Mouse (Mus musculus) intestine, embryonic 14.5 days (tissue): ENCODE measurements around the gene Tmem273. TPM values are rescaled to one million over a fixed set of nuclear protein-coding genes. Genes with fewer than 3 reads are reported as not detected.

Experiments
- ATAC-seq: fragments of 200-750 bp; cut with Nextera tagmentation; replicated peaks from 2 replicates; pipeline ENCODE4 v1.8.0; 2017; ENCODE audit warnings: low read depth, moderate number of reproducible peaks, moderate TSS enrichment, moderate library complexity; ENCODE audit not compliant: low FRiP score, low TSS enrichment
- DNase-seq: peaks from one replicate; pipeline ENCODE4 v3.0.0-alpha.2; 2018; ENCODE audit warnings: low spot score
- H3K27ac ChIP-seq: fragments of 300-500 bp; sonication (generic); 2 replicates; pipeline ENCODE4 v1.5.1; 2014; ENCODE audit warnings: low read depth, mild to moderate bottlenecking, control low read depth
- H3K27me3 ChIP-seq: fragments of 300-500 bp; sonication (generic); replicated peaks from 2 replicates; pipeline ENCODE4 v1.6.1; 2014; ENCODE audit warnings: low read length, control low read depth; ENCODE audit not compliant: control insufficient read depth, insufficient read depth
- H3K36me3 ChIP-seq: fragments of 300-500 bp; sonication (generic); 2 replicates; pipeline ENCODE4 v1.6.1; 2014; ENCODE audit warnings: low read length, control low read depth; ENCODE audit not compliant: control insufficient read depth, insufficient read depth
- H3K4me1 ChIP-seq: fragments of 300-500 bp; sonication (generic); replicated peaks from 2 replicates; pipeline ENCODE4 v1.6.1; 2014; ENCODE audit warnings: low read length, control low read depth, mixed read lengths; ENCODE audit not compliant: control insufficient read depth, insufficient read depth
- H3K4me2 ChIP-seq: fragments of 300-500 bp; sonication (generic); 2 replicates; pipeline ENCODE4 v1.6.1; 2014; ENCODE audit warnings: low read length
- H3K4me3 ChIP-seq: fragments of 300-500 bp; sonication (generic); 2 replicates; pipeline ENCODE4 v1.5.1; 2014; ENCODE audit warnings: low read depth, low read length, control low read depth, mixed read lengths
- H3K9ac ChIP-seq: fragments of 300-500 bp; sonication (generic); 2 replicates; pipeline ENCODE4 v1.6.1; 2014; ENCODE audit warnings: mild to moderate bottlenecking, low read length
- H3K9me3 ChIP-seq: fragments of 300-500 bp; sonication (generic); 2 replicates; pipeline ENCODE4 v1.6.1; 2016; ENCODE audit warnings: low read length, control low read depth; ENCODE audit not compliant: control insufficient read depth
- whole genome bisulfite sequencing: fragments of 180-500 bp; shearing (Covaris S2); extraction: QIAGEN DNeasy Blood & Tissue Kit; methylation state at CpG from one replicate; pipeline ENCODE4 v1.1.7; 2014; 5-methylcytosine and 5-hydroxymethylcytosine counted together
- polyA plus RNA-seq: library from polyadenylated mRNA; unstranded; fragments of >200 nt; fragmentation: Nextera tagmentation; extraction: Ambion mirVana; gene quantifications from 2 replicates; pipeline ENCODE4 v1.2.1, GENCODE M21; 2014

Gene Tmem273
- polyA plus RNA-seq, 1 experiment from 2014 or later = 1.4 TPM

- Histone ChIP-seq H3K4me2 (no peak overlapping the region), H3K9me3 (no peaks in the 10 kb centered on the region), H3K27me3 (no peaks in the 10 kb centered on the region), H3K9ac (no peak overlapping the region), H3K4me3 (no peak overlapping the region), H3K27ac (no peak overlapping the region), H3K4me1 (no peaks in the 10 kb centered on the region), H3K36me3 (no peaks in the 10 kb centered on the region)
- ATAC-seq (no peak), DNase-seq (no peak)
- 54% methylated on average over 3 of the region's 3 CpGs for WGBS
Observed at GRCm38 (mm10) chr14:32772791-32773190, 13.0 kb upstream of the Tmem273 start.

- no peaks in the 10 kb centered on the region for H3K9me3 ChIP-seq
- ATAC-seq = no peak
- no peaks in the 10 kb centered on the region for H3K27me3 ChIP-seq
- H3K4me2 ChIP-seq = no peak overlapping the region
- H3K36me3 ChIP-seq = no peaks in the 10 kb centered on the region
- H3K27ac ChIP-seq = no peak overlapping the region
- DNase-seq = no peak
- H3K4me3 ChIP-seq = no peak overlapping the region
- H3K9ac ChIP-seq = no peak overlapping the region
- H3K4me1 ChIP-seq = no peaks in the 10 kb centered on the region
- 83% methylated on average over 3 of the region's 3 CpGs for WGBS
Observed at GRCm38 (mm10) chr14:32773456-32773855, 12.3 kb upstream of the Tmem273 start.

- ATAC-seq = no peak; the same call in 1 of the 2 replicates
- WGBS = 68% methylated on average over 7 of the region's 7 CpGs
- H3K4me3 ChIP-seq = no peak overlapping the region
- DNase-seq = no peak
- H3K4me1 ChIP-seq = no peaks in the 10 kb centered on the region
- H3K27me3 ChIP-seq = no peaks in the 10 kb centered on the region
- no peak overlapping the region for H3K4me2 ChIP-seq
- no peak overlapping the region for H3K9ac ChIP-seq
- no peak overlapping the region for H3K27ac ChIP-seq
- no peaks in the 10 kb centered on the region for H3K36me3 ChIP-seq
- no peaks in the 10 kb centered on the region for H3K9me3 ChIP-seq
Observed at GRCm38 (mm10) chr14:32776077-32776476, 9.7 kb upstream of the Tmem273 start.

DNA sequence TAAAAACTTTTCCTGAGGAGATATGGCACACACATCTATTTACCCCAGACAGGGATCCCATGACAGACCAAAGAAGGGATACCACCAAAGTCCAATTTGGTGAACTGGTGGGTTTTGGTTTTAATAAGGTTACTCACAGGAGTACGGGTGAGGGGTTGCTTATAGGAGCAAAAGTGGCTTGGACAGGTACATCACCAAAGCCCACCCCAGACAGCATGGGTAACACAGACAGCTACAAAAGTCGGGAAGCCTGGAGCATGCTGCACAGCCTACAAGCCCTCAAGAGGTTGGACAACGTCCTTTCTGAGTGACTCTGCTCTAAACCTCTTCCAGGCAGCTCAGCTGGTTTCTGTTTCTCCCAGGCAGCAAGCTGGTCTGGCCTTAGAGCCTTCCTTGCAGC lies 7.4 kb upstream of the Tmem273 start:
- no peak for ATAC-seq
- H3K9ac ChIP-seq = no peak overlapping the region
- H3K27ac ChIP-seq = no peak overlapping the region
- H3K27me3 ChIP-seq = no peaks in the 10 kb centered on the region
- no peaks in the 10 kb centered on the region for H3K4me1 ChIP-seq
- no peak overlapping the region for H3K4me3 ChIP-seq
- H3K9me3 ChIP-seq = no peaks in the 10 kb centered on the region
- WGBS = 74% methylated on average over 3 of the region's 3 CpGs
- no peak overlapping the region for H3K4me2 ChIP-seq
- DNase-seq = no peak
- no peaks in the 10 kb centered on the region for H3K36me3 ChIP-seq

DNA sequence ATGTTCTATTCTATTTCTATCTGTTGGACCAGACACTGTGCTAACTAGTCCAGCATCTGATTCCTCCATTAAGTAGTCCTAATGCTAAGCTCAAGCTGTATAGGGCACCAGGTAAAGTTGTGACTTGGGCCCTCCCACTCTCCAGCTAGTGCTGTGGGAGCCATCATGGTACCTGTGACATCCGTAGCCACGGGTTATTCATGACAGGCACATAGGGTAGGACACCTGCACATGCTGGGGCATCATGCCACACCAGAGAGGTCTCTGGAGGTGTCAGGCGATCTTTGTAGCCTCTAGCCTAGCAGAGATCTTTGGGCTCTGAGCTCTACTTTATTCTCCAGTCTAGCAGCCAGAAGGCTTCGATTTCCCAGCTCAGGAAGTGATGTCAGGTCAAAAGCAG lies 2.9 kb upstream of the Tmem273 start:
- Histone ChIP-seq H3K9me3 (no peaks in the 10 kb centered on the region), H3K36me3 (no peaks in the 10 kb centered on the region), H3K27ac (no peak overlapping the region), H3K27me3 (no peaks in the 10 kb centered on the region), H3K4me3 (no peak overlapping the region), H3K9ac (no peak overlapping the region), H3K4me2 (no peak overlapping the region), H3K4me1 (no peaks in the 10 kb centered on the region)
- 89% methylated on average over 4 of the region's 4 CpGs for WGBS
- DNase-seq (no peak), ATAC-seq (no peak)

DNA sequence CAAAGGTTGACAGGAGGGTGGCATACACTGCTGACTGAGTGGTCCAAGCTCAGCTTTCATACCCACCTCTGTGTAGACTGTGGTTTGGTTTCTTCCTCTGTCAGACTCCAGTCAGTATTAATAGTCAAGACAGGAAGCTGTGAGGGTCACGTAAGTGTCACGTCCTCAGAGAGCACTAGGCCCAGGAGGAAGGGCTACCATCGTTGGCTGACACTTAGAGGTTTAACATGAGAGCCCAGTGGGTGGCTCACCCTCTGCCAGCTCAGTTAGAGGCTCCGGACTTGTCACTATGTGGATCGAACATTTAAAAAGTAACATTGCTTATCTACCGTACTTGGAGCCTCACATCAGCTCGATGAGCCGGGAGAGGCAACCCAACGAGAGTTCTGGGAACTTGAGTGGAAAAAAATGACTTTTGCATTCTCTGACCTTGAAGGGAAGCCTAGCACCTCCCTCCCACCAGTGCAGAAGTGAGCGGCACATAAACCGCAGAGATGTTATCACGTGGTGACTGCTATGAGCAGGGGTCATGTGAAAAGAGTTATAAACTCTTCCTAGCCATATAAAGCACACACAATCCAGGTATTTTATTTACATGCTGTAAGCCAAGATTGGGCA lies 1.5 kb upstream of the Tmem273 start:
- no peak for DNase-seq
- Histone ChIP-seq H3K9ac (no peak overlapping the region), H3K9me3 (no peaks in the 10 kb centered on the region), H3K4me2 (no peak overlapping the region), H3K36me3 (no peaks in the 10 kb centered on the region), H3K27me3 (no peaks in the 10 kb centered on the region), H3K4me3 (no peak overlapping the region), H3K27ac (no peak overlapping the region), H3K4me1 (no peaks in the 10 kb centered on the region)
- WGBS = 67% methylated on average over 12 of the region's 12 CpGs
- no peak; the same call in 1 of the 2 replicates for ATAC-seq

GRCm38 (mm10) chr14:32784748-32785134 lies 1.0 kb upstream of the Tmem273 start:
- ATAC-seq (no peak), DNase-seq (no peak)
- no peaks in the 10 kb centered on the region for H3K36me3 ChIP-seq
- no peaks in the 10 kb centered on the region for H3K27me3 ChIP-seq
- H3K27ac ChIP-seq = no peak overlapping the region
- no peak overlapping the region for H3K9ac ChIP-seq
- no peak overlapping the region for H3K4me2 ChIP-seq
- H3K4me3 ChIP-seq = no peak overlapping the region
- H3K4me1 ChIP-seq = no peaks in the 10 kb centered on the region
- H3K9me3 ChIP-seq = no peaks in the 10 kb centered on the region
- WGBS = 66% methylated on average over 4 of the region's 4 CpGs

GRCm38 (mm10) chr14:32787691-32788090 lies 1.9 kb downstream of the Tmem273 start:
- no peaks in the 10 kb centered on the region for H3K9me3 ChIP-seq
- 59% methylated on average over 5 of the region's 5 CpGs for WGBS
- no peaks in the 10 kb centered on the region for H3K36me3 ChIP-seq
- H3K4me3 ChIP-seq = no peak overlapping the region
- ATAC-seq (no peak), DNase-seq (no peak)
- no peak overlapping the region for H3K27ac ChIP-seq
- no peaks in the 10 kb centered on the region for H3K4me1 ChIP-seq
- no peaks in the 10 kb centered on the region for H3K27me3 ChIP-seq
- H3K9ac ChIP-seq = no peak overlapping the region
- H3K4me2 ChIP-seq = no peak overlapping the region

DNA sequence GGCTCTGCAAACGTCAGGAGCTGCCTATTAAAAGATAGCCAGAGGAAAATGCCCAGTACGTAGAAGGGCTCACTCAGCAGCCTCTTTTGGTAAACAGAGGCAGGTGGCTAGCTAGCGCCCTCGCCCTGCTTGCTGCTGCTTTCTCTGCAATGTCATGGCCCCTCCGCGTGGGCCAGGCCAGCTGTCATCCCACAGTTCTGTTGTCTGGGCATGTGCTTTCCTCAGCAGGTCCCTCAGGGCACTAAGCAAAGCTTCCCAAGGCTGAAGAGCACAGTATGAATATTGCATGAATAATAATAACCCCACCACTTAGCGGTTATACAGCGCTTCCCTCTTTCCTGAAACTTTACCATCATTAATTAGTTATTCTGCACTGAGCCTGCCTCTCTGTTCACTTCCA lies 10.6 kb downstream of the Tmem273 start:
- no peak overlapping the region for H3K9ac ChIP-seq
- 63% methylated on average over 8 of the region's 8 CpGs for WGBS
- no peak overlapping the region for H3K27ac ChIP-seq
- no peak for ATAC-seq
- H3K4me1 ChIP-seq = 0 out of 2 replicates have a peak, but pooled peaks cover 5% of the 10 kb centered on the region
- no peaks in the 10 kb centered on the region for H3K27me3 ChIP-seq
- H3K36me3 ChIP-seq = no peaks in the 10 kb centered on the region
- no peak overlapping the region for H3K4me3 ChIP-seq
- H3K4me2 ChIP-seq = no peak overlapping the region
- peak; percentile 45 for DNase-seq
- no peaks in the 10 kb centered on the region for H3K9me3 ChIP-seq
